Mouse (Mus musculus): ENCODE measurements around the gene Pla2g5. TPM values are rescaled to one million over a fixed set of nuclear protein-coding genes. Genes with fewer than 3 reads are reported as not detected.

Pla2g5 gene
- polyA plus RNA-seq, 1 experiment from 2014 or later: 0.35 TPM

DNA sequence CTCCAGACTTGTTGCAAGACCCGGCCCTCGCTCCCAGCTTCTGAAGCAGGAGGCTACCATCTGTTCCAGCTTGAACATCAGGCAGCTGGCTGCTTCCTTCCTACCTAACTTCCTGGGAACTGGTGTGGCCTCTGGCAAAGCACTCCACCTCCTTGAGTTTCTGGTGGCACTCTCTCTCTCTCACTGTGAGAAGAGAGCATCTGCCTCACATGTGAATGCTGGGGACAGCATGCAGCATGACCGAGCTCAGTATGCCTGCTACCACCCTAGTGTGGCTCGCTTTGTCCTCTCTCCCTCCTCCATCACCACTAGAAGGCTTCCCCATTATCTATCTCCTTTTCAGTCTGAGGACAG is 66.1 kb downstream of the Pla2g5 start:
- Histone ChIP-seq H3K9me3 (ENCODE audit: control insufficient read depth, low read length) (no peaks in the 10 kb centered on the region), H3K9ac (ENCODE audit: low read depth, low read length) (no peak overlapping the region), H3K27ac (ENCODE audit: low read depth, low read length) (no peak overlapping the region), H3K36me3 (ENCODE audit: control insufficient read depth, insufficient read depth, low read length) (no peaks in the 10 kb centered on the region), H3K4me1 (ENCODE audit: control insufficient read depth, insufficient read depth, low read length) (peaks cover 14% of the 10 kb centered on the region; the same call in 1 of the 2 replicates), H3K27me3 (ENCODE audit: control insufficient read depth, insufficient read depth, low read length) (no peaks in the 10 kb centered on the region), H3K4me2 (replicated peaks; ENCODE audit: low read depth, low read length) (no peak overlapping the region), H3K4me3 (ENCODE audit: low read length) (no peak overlapping the region)
- WGBS: 70% methylated on average over 4 of the region's 4 CpGs
- ATAC-seq (ENCODE audit: low FRiP score, low TSS enrichment): no peak

DNA sequence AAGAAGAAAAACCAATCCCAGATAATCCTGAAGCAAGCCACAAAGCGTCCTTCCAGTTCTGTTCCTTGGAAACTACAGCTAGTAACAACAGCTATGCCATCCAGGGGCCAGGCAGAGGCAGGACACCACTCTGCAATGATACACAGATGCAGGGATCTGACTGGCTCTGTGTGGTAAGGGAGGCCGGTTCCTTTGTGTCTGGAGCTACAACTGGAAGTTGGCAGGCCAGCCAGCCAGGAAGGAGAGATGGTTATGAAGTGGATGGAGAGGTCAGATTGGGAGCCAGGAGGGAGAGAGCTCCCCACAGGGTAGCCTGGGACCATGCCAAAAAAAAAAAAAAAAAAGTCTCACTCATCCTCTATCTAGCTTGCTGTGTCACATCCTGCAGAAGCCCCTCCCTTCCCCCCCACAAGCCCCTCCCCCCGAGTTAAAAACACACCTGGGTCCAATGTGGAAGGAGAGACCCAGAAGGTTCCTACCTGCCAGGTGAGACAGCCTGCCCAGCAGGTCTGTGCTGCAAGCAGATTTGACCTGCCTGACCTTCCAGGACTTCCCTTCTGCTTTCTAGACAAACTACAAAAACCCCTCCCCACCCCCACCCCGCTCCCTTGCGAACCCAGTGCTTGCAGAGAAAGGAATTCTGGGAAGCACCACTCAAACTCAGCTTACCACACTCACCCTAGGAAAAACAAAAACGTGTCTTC is 66.6 kb downstream of the Pla2g5 start:
- Histone ChIP-seq H3K9me3 (ENCODE audit: control insufficient read depth, low read length) (no peaks in the 10 kb centered on the region), H3K27ac (ENCODE audit: low read depth, low read length) (no peak overlapping the region), H3K9ac (ENCODE audit: low read depth, low read length) (no peak overlapping the region), H3K27me3 (ENCODE audit: control insufficient read depth, insufficient read depth, low read length) (no peaks in the 10 kb centered on the region), H3K4me3 (ENCODE audit: low read length) (no peak overlapping the region), H3K36me3 (ENCODE audit: control insufficient read depth, insufficient read depth, low read length) (no peaks in the 10 kb centered on the region), H3K4me1 (ENCODE audit: control insufficient read depth, insufficient read depth, low read length) (peaks cover 14% of the 10 kb centered on the region; the same call in 1 of the 2 replicates), H3K4me2 (replicated peaks; ENCODE audit: low read depth, low read length) (no peak overlapping the region)
- no peak for ATAC-seq (ENCODE audit: low FRiP score, low TSS enrichment)
- 43% methylated on average over 6 of the region's 6 CpGs for WGBS

DNA sequence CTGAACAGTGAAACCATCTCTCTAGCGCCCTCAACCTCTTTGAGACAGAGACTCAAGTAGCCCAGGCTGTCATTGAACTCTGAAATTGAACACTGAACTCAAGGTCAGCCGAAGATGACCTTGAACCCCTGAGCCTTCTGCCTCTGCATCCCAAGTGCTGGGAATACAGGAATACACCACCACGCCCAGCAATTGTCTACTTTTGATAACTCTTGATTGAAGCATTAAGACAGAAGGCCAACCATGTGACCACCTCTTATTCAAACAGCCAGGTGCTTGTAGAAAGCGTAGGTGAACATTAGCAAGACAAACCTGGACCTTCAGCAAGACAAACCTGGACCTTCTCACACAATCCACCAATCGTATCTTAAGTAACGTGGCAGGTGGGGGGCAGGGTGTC is 68.9 kb downstream of the Pla2g5 start:
- Histone ChIP-seq H3K27me3 (ENCODE audit: control insufficient read depth, insufficient read depth, low read length) (no peaks in the 10 kb centered on the region), H3K9me3 (ENCODE audit: control insufficient read depth, low read length) (no peaks in the 10 kb centered on the region), H3K27ac (ENCODE audit: low read depth, low read length) (no peak overlapping the region), H3K4me2 (replicated peaks; ENCODE audit: low read depth, low read length) (no peak overlapping the region), H3K9ac (ENCODE audit: low read depth, low read length) (no peak overlapping the region), H3K36me3 (ENCODE audit: control insufficient read depth, insufficient read depth, low read length) (no peaks in the 10 kb centered on the region), H3K4me3 (ENCODE audit: low read length) (no peak overlapping the region), H3K4me1 (ENCODE audit: control insufficient read depth, insufficient read depth, low read length) (0 out of 2 replicates have a peak, but pooled peaks cover 4% of the 10 kb centered on the region)
- whole genome bisulfite sequencing: 91% methylated on average over 6 of the region's 6 CpGs
- no peak for ATAC-seq (ENCODE audit: low FRiP score, low TSS enrichment)

DNA sequence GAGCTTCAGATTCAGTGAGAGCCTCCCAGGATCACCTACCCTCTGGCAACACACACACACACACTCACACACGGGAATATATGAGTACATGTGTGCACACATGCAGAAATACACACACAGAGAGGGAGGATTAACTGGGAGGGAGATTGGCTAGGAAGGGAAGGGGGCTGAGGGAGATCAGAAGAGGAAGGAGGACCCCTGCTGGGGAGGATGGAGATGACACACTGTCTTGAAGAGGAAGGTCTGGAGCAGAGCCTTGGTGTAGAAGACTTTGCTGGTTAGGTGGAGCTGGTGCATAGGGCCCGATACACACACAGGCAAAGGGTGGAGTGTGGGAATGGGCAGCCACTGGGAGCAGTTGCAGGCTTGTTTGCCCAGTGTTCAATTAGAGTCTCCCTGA is 70.0 kb downstream of the Pla2g5 start:
- 0 out of 2 replicates have a peak, but pooled peaks cover 4% of the 10 kb centered on the region for H3K4me1 ChIP-seq (ENCODE audit: control insufficient read depth, insufficient read depth, low read length)
- no peaks in the 10 kb centered on the region for H3K27me3 ChIP-seq (ENCODE audit: control insufficient read depth, insufficient read depth, low read length)
- no peak for ATAC-seq (ENCODE audit: low FRiP score, low TSS enrichment)
- H3K36me3 ChIP-seq (ENCODE audit: control insufficient read depth, insufficient read depth, low read length): no peaks in the 10 kb centered on the region
- no peak overlapping the region for H3K9ac ChIP-seq (ENCODE audit: low read depth, low read length)
- H3K9me3 ChIP-seq (ENCODE audit: control insufficient read depth, low read length): no peaks in the 10 kb centered on the region
- WGBS: 58% methylated on average over 2 of the region's 2 CpGs
- no peak overlapping the region for H3K27ac ChIP-seq (ENCODE audit: low read depth, low read length)
- no peak overlapping the region for H3K4me3 ChIP-seq (ENCODE audit: low read length)
- H3K4me2 ChIP-seq (replicated peaks; ENCODE audit: low read depth, low read length): no peak overlapping the region

DNA sequence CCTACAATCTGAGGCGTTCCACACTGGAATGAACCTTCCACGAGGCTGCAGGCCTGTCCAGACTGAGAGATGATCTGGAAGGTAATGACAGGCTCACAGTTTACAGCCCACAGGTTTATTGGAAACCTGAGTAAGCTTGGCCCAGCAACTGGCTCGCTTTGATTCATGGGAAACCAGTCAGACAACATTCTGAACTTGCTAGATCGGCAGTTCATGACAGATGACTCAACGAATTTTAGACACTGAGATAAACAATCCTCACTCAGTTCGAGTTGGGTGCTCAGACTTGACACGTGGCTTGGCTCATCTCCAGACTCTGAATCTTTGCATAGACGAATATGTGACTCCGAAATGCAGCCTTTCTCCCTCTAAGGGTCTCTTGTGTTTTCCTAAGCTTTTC is 70.7 kb downstream of the Pla2g5 start:
- no peak overlapping the region for H3K4me2 ChIP-seq (replicated peaks; ENCODE audit: low read depth, low read length)
- H3K36me3 ChIP-seq (ENCODE audit: control insufficient read depth, insufficient read depth, low read length): no peaks in the 10 kb centered on the region
- no peak overlapping the region for H3K4me3 ChIP-seq (ENCODE audit: low read length)
- 20% methylated on average over 9 of the region's 9 CpGs for WGBS
- no peak for ATAC-seq (ENCODE audit: low FRiP score, low TSS enrichment)
- no peak overlapping the region for H3K27ac ChIP-seq (ENCODE audit: low read depth, low read length)
- H3K9ac ChIP-seq (ENCODE audit: low read depth, low read length): no peak overlapping the region
- no peaks in the 10 kb centered on the region for H3K9me3 ChIP-seq (ENCODE audit: control insufficient read depth, low read length)
- H3K27me3 ChIP-seq (ENCODE audit: control insufficient read depth, insufficient read depth, low read length): no peaks in the 10 kb centered on the region
- H3K4me1 ChIP-seq (ENCODE audit: control insufficient read depth, insufficient read depth, low read length): 0 out of 2 replicates have a peak, but pooled peaks cover 4% of the 10 kb centered on the region

DNA sequence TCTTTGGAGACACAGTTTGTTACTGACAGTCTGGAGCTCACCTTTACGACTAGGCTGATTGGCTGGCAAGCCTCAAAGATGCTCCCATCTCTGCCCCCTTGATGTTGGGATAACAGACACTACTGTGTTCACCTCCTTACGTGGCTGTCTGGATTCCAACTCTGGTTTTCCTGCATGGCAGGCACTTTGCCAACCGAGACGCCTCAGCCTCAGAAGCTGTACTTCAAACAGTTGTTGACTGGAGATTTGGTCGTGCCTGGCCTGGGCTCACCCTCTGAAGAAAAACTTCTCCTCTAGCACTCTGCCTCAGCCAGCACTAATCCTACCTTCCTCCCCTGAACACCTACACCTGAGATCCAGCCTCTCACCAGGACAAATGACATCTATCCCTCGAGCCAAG is 71.8 kb downstream of the Pla2g5 start:
- Histone ChIP-seq H3K9ac (ENCODE audit: low read depth, low read length) (no peak overlapping the region), H3K36me3 (ENCODE audit: control insufficient read depth, insufficient read depth, low read length) (no peaks in the 10 kb centered on the region), H3K4me2 (replicated peaks; ENCODE audit: low read depth, low read length) (no peak overlapping the region), H3K4me1 (ENCODE audit: control insufficient read depth, insufficient read depth, low read length) (0 out of 2 replicates have a peak, but pooled peaks cover under 1% of the 10 kb centered on the region), H3K27ac (ENCODE audit: low read depth, low read length) (no peak overlapping the region), H3K9me3 (ENCODE audit: control insufficient read depth, low read length) (no peaks in the 10 kb centered on the region), H3K4me3 (ENCODE audit: low read length) (no peak overlapping the region), H3K27me3 (ENCODE audit: control insufficient read depth, insufficient read depth, low read length) (no peaks in the 10 kb centered on the region)
- 69% methylated on average over 6 of the region's 6 CpGs for WGBS
- ATAC-seq (ENCODE audit: low FRiP score, low TSS enrichment): no peak

DNA sequence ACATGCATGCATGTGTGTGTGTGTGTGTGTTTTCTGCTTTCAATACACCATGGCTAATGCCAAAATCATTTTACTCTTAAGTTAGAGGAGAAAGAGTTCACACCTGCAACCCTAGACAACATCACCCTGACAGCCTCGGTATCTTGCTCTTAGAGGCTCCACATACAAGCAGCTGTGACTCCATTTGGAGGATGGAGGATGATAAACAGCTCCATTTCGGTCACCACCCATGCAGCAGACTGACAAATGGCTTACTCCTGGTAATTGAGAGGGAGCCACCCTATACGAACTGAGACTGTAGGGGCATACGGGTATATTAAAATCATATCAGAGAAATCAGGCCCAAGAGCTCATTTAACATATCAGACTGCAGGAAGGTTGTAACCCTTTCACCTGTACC is 74.9 kb downstream of the Pla2g5 start:
- Histone ChIP-seq H3K36me3 (ENCODE audit: control insufficient read depth, insufficient read depth, low read length) (no peaks in the 10 kb centered on the region), H3K4me3 (ENCODE audit: low read length) (no peak overlapping the region), H3K9me3 (ENCODE audit: control insufficient read depth, low read length) (no peaks in the 10 kb centered on the region), H3K4me1 (ENCODE audit: control insufficient read depth, insufficient read depth, low read length) (no peaks in the 10 kb centered on the region), H3K27ac (ENCODE audit: low read depth, low read length) (no peak overlapping the region), H3K9ac (ENCODE audit: low read depth, low read length) (no peak overlapping the region), H3K27me3 (ENCODE audit: control insufficient read depth, insufficient read depth, low read length) (no peaks in the 10 kb centered on the region), H3K4me2 (replicated peaks; ENCODE audit: low read depth, low read length) (no peak overlapping the region)
- whole genome bisulfite sequencing: 75% methylated on average over 4 of the region's 4 CpGs
- ATAC-seq (ENCODE audit: low FRiP score, low TSS enrichment): no peak

DNA sequence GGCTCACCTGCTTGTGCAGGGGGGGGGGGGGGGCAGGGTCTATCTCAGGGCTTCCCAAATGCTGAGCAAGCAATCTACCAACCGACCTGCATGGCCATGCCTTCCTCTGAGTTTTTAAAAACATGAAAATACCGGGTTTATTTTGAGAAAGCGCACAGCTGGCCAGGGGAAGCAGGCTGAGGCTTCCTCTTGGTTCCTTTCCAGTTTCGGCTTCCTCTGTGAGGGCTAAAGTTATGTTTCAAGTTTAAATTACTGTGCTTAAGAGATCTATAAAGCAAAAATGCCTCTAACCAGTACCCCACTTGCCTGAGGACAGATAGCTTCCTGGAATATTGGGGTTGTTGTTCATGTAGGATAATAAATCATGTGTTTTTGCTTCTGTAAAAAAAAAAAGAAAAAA is 77.1 kb downstream of the Pla2g5 start:
- Histone ChIP-seq H3K9me3 (ENCODE audit: control insufficient read depth, low read length) (no peaks in the 10 kb centered on the region), H3K9ac (ENCODE audit: low read depth, low read length) (no peak overlapping the region), H3K27ac (ENCODE audit: low read depth, low read length) (no peak overlapping the region), H3K27me3 (ENCODE audit: control insufficient read depth, insufficient read depth, low read length) (no peaks in the 10 kb centered on the region), H3K36me3 (ENCODE audit: control insufficient read depth, insufficient read depth, low read length) (no peaks in the 10 kb centered on the region), H3K4me1 (ENCODE audit: control insufficient read depth, insufficient read depth, low read length) (no peaks in the 10 kb centered on the region), H3K4me3 (ENCODE audit: low read length) (no peak overlapping the region), H3K4me2 (replicated peaks; ENCODE audit: low read depth, low read length) (no peak overlapping the region)
- no peak for ATAC-seq (ENCODE audit: low FRiP score, low TSS enrichment)
- WGBS: 46% methylated on average over 4 of the region's 4 CpGs

DNA sequence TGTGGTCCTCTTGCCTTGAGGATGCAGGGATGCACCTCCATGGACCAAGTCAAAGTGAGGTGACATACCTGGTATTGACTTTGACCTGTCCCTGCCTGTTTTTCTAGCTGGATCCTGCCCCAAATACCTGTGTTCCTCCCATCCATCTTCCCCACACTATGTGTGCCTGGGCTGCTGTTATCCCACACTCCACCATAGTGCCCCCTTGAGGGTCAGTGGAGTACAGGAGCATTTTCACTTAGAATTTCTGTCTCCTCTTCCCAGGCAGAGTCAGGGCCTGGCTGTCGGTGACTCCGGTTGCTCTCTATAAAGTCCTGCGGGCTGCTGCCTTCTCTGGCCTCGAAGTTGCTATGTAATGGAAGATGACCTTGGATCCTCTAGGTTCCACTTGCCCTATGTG is 77.6 kb downstream of the Pla2g5 start:
- H3K4me1 ChIP-seq (ENCODE audit: control insufficient read depth, insufficient read depth, low read length): no peaks in the 10 kb centered on the region
- no peak overlapping the region for H3K4me3 ChIP-seq (ENCODE audit: low read length)
- no peaks in the 10 kb centered on the region for H3K36me3 ChIP-seq (ENCODE audit: control insufficient read depth, insufficient read depth, low read length)
- H3K9ac ChIP-seq (ENCODE audit: low read depth, low read length): no peak overlapping the region
- H3K27ac ChIP-seq (ENCODE audit: low read depth, low read length): no peak overlapping the region
- ATAC-seq (ENCODE audit: low FRiP score, low TSS enrichment): no peak
- H3K4me2 ChIP-seq (replicated peaks; ENCODE audit: low read depth, low read length): no peak overlapping the region
- no peaks in the 10 kb centered on the region for H3K27me3 ChIP-seq (ENCODE audit: control insufficient read depth, insufficient read depth, low read length)
- no peaks in the 10 kb centered on the region for H3K9me3 ChIP-seq (ENCODE audit: control insufficient read depth, low read length)
- 57% methylated on average over 4 of the region's 4 CpGs for WGBS

Data from kidney, embryonic 14.5 days (tissue).